Mouse (Mus musculus): ENCODE results near the gene Dnm3. TPM values are rescaled to one million over a fixed set of nuclear protein-coding genes. Genes with fewer than 3 reads are reported as not detected.

Gene Dnm3
- polyA plus RNA-seq, 2 experiments from 2014 or later, result 1.3 to 2.6 TPM

DNA sequence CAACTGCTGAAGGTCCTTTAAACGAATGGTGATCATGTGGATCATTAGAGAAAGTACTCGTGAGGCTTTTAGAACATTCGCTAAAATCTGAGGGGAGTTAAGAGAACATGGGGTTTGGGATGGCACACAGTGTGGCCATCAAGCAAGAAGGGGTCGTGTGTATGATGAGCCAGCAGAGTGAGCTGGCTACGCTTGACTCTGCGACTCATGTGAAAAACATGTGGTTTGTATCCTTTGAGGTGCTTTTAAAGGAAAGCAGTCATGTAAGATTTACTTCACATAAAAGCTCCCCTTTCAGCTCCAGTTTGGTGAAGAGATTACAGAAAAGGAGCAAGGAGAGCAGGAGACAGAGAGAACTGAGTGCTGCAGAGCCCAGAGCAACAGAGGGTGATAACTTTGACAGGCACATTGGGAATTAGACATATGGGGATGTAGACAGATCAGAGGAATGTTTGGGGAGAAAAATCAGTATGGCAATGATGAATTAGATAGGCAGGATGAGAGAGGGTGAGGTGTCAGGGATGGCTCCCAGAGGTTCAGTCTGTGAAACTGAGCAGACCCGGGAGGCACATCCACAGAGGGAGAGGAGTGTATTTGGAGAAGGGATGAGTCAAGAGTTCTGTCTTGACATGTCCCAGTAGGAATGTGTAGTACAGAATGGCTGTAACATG lies 234.7 kb downstream of the Dnm3 start:
- no peak for ATAC-seq

DNA sequence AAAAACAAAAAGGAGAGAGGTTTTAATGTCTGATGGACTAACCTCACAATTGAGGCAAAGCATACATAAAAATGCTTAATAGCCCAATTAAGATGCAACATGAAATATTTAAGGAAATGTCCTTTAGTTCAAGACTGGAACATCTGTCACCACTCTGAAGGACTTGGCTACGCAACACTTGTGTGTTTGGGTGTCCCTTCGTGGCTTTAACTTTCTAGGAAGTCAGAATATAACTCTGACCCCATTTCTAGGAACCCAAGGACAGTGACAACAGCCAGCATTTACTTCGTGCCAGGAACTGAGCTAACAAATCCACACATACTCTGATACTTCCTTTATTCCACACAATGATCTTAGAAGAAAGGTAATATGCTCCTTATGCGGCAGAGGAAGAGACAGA lies 237.1 kb downstream of the Dnm3 start:
- ATAC-seq, result no peak

DNA sequence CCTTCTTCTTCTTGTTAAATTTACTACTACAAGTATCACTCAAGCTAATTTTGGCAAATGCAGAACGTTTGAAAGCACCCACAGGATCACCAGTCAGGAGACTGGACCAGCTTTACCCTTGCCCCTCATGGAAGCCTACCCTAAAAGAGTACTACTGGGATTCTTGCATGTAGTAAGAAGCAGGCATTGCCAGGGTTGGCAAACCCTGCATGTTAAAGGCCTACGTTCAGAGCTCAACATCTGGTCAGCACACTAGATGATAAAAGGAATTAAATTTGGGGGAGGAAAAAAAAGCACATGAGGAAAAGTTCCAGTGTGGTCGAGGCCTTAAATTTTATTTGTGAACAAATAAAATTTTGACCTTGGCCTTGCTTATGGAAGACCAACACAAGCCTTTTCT lies 239.2 kb downstream of the Dnm3 start:
- no peak for ATAC-seq

DNA sequence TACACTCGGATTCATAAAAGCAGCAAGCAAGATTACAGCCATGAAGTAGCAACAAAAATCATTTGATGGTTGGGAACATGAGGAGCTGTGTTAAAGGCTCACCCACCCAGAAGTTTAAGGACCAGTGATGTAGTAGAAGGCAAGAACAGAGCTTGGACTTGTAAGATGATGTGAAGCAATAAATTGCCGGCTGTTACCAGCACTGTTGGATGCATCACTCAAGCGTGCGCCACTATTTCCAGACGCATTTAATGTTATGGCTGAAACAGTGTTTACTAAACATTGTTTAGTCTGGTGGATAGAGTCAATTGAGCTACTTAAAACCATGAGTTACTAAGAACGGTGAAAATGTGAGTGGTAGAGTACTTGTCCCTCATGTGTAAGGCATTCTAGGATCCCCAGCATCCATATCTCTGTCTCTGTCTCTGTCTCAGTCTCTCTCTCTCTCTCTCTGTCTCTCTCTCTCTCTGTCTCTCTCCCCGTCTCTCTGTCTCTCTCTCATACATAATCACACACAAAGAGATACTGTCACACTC lies 241.1 kb downstream of the Dnm3 start:
- no peak for ATAC-seq

DNA sequence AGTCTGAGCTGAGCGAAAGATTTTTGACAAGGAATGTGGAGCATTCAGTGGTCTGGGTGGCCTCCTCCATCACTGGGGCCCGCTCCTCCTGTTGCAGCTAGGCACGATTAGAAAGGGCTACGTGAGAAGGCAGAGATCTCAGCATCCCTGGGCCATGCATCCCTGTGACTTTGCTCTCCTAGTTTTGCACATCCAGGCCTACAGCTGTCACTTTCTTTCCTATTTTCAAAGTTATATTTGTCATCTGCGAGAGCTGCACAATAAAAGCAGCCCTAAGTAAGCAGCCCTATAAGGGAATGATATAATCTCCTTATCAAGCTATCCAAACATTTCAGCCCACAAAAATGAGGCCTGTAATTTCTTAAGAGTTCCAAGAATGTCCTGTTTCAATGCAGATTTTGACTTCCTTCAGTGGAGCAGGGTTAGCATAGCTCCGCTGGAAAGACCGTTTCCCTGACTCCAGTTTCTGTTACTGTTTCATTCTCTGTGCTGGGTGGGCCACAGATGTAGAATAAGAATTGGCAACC lies 252.2 kb downstream of the Dnm3 start:
- no peak for ATAC-seq

DNA sequence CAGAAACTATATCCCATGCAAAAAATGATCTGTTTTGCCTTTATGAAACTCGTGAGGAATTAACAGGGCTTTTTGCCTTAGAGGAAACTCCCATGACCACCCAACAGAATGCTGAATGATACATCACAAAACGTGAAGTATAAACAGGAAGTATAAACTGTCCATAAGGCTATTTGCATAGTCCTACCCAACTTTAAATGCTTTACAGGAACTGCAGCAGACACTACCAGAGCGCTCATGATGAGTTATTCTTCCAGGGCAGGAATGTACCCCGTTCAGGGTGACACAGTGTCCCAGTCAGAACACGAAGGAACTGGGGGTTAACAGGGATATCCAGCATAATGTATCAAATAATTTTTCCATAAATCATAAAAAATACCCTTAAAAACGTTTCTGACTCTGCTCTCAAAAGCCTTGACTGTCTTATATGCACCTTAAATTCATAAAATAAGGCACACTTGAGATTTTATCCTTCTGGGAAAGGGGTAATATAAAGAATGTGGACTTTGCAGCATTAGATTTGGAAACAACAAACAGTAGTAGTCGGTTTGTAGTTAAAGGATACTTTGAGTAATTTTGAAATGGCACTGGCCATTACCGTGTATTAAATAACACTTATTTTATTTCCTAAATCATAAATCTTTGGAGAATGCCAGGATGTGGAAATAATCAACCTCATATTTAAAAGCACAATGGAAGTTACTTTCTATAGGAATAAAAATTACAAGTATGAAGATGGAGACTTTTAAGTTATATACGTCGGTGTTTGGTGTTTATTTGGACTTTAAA lies 252.8 kb downstream of the Dnm3 start:
- no peak for ATAC-seq

DNA sequence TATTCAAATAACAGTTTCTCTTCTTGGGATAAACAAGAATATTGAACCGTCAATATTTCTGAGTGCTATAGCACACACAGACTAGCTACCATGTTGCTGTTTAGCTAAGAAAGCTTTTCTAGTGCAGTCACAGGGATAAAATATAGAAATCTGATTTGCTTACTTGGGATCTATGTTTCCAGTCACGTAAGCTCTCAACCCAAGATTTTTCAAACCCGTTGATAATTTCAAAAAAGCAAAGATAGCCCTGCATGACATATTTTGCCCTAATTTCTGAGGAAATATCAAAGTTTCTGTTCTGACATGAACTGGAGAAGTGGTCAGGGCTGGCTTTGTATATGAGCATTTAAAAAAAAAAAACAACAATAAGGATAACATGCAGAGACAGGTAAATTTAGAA lies 253.8 kb downstream of the Dnm3 start:
- ATAC-seq, result no peak

DNA sequence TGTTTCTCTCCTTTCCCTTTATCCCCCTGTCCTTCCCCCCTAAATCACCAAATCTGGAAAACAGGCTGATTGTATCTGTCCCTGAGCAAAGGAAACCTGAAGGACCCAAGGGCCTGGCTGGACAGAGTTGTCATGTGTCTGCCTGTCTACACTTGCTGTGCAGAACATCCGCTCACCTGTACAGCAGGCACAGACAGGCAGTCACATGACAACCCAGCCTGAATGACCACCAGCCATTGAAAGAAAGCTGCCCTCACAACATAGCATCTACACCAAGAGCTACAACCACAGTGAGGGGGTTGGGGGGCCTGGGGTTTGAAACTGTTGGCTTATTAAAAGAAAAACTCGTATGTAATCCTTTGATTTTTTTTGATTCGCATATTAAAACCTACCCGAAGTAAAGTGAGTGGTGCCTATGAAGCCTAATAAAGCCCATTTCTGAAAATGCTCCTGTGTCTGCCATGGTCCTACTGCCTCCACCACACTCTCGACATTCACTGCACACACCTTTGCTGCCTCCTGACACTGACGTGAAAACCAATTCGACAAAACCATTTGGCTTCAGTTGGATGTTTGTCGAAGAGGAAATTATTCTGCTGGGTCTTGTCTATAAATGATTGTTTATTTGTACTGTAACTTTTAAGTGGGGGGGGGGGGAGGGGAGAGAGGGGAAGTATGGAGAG lies 254.4 kb downstream of the Dnm3 start:
- no peak for ATAC-seq

DNA sequence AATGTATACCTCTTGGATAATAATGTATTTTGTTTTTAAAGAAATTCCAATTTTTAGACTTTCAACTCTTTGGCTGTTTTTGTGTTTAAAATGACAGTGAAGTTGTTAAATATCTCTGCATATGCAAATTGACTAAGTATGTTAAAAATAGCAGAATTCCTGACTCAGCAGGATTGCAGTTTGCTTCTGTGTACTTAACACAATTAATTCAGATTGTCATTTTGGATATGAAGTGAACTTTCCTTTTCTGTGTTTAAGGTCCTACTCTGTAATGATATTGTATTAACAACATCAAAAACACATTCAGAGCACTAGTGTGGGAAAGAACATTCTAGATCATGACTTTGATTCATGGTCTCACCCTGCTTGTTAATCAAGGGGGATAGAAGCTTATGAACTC lies 255.5 kb downstream of the Dnm3 start:
- no peak for ATAC-seq

DNA sequence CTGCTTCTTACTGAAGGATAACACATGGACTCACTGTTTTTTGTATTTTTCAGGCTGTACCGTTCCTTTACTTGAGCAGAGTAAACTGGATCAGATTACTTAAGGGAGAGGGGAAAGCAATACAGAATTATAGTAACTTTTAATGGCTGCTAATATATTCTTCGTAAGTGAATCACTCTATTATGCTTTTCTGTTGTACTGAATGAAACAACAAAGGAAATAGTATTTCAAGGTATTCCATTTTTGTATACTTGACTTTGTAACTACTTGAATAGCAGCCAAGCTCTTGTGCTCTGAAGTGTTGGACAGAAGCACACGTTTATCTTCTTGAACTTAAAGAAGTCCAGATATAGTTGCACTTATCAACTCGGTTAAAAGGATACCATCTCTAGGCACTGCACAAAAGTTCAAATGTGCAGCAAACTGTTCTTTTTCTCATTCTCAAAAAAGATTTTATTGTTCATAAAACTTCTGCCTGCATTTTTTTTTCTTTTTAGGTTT lies 256.0 kb downstream of the Dnm3 start:
- ATAC-seq, result no peak

DNA sequence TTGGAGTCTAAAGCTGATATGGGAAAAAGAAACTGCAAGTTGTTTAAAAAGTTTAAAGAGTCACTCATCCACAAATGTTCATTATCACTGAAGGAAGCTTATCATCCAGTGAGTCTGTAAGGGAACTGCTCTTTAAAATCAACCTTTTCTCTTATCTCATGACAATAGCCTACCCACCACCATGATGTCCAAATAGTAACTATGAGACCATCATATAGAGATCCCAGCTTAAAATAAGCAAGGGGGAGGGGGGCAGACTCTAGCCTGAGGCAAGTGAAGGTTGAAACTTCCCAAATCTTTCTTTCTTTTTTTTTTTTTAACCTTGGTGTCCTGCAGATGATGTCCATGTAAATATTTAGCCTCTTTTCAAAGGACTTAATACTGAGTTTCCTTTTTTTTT lies 256.9 kb downstream of the Dnm3 start:
- ATAC-seq, result no peak

DNA sequence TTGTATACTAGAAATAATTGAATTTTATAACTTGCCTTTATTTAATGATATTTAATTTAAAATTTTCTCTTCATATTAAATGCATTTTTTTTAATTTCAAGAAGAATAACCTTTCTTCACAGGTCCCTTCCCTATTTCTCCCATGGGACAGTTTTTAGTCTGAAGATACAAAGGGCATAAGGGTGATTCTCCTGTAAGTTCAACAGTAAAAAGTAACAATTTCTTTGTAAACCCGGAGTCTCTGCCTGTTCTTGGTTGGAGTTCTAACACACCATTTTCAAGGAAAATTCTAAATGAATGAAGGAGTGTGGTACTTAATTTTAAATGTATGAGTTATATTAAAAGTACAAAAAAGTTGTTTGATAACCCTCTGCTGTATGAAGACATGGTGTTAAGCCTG lies 258.1 kb downstream of the Dnm3 start:
- no peak for ATAC-seq

DNA sequence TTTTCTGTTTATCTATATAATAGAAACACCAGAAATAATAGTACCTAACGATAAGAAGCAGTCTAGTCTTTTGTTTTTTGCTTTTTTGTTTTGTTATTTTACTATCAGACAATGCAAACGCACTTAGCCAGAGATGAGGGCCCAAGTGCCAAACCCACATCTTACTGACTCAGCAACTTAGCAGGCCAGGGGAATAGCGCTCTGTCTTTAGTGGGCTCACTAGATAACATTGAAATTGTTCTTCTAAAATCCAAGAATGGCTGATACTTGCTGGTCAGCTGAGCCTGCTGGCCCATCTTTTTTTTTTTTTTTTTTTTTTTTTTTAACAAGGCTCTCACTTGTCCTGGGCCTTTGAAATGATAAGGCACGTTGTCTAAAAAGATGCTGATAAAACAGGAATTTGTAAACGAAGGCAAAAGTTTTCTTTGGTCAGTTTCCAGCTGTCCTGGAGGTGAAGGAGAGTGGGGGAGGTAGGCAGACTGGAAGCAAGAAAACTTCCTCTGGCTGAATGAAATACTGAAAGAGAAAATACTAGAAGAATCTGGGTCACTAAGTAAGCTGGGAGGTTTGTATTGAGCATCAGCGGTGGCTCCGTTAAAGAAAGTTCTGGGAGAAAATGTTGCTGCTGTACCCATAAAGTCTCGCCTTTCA lies 259.2 kb downstream of the Dnm3 start:
- ATAC-seq, result no peak

DNA sequence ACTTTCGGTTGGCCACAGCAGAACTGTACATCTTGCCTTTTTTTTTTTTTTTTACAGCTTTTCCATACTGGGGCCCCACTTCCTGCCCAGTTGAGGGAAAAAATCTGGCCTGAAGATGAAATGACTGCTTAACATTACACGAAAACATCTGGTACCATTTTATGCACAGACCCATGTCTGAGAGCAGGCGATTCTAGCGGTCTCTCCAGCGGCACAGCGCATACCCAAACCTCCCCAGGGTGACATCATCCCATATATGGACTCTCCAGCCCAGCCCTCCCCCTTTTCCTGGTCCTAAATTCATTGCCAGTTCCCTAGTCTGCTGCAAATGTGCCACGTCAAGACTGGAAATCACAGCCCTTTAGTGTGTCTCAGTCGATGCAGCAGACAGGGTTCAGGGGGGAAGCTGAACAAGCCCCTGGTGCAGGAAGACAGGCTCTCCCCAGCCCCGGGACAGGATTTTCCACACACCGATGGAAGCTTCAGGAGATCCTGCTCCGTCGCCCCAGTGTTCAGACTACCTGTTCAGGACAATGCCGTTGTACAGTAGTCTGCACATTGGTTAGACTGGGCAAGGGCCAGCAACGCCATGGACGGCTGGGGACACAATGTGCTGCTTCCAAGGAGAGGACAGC lies 260.4 kb downstream of the Dnm3 start:
- no peak for ATAC-seq

DNA sequence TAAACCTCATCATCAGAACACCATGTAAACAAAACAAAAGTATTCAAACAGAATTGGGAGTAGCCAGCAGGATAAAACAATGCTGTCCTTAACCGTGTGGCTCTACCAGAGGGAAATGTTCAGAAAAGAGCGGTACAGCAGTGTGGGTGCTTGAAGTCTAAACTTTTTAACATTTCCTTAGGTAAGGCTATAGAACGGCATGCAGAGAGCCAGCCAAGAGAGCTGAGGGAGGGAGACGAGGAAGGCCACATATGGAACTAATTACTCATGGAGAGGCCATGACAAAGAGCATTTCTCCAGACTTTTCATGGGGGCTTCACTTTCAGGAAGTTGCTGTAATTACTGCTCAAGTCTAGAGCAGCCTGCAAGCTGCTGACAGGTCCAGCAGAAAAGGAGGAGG lies 261.2 kb downstream of the Dnm3 start:
- no peak for ATAC-seq

DNA sequence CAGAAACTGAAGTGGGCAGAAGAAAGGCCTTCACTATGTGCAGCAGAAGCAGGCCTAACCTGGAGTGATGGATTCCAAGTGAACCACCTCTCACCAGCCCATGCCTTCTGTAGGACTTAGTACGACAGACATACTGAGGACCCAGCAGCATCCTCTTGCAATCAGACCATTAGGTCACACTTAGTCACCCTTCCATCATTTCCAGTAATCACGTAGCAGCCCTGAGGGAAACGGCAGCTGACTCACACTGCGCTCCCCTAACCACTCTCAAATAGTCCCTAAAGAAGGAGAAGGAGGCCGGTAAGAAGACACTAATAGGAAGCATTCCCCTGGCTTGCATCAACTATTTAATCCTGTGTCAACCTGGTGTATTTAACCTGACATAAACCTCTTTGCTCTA lies 262.1 kb downstream of the Dnm3 start:
- no peak for ATAC-seq

DNA sequence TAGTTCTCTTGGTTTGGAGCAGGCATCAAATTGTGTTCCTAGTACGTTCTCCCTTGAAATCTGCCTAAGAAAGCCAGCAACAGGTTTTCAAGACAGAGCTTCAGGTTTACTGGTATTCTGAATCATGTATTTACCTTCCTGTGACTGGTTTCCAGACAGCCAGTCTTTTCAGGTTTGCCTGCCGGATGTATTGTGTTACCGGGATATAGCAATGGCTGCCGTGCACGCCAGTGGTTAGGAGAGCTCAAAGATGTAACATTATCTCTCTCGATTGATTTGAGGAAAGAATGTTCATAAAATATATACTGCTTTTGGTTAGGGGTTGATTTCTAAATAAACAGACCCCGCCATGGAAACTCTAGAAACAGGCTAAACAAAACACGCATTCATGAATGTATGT lies 264.8 kb downstream of the Dnm3 start:
- no peak for ATAC-seq

DNA sequence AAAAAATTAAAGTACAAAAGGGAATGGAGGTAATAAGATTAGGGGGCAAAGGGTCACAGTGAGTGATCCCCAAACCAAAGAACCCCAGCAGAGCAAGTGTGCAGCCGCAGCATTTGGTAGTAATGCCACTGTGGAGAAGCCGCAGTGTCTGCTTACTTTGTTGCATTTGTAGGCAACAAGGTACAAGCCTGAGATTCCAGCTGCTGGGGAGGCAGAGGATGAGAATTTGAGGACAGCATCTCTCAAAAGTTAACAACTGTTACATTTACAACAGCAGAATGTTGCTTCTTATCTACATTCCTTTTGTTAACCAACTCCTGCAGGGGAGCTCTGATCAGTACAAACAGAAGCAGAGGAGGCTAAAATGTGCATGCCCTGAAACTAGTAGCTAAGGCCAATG lies 267.3 kb downstream of the Dnm3 start:
- no peak for ATAC-seq

DNA sequence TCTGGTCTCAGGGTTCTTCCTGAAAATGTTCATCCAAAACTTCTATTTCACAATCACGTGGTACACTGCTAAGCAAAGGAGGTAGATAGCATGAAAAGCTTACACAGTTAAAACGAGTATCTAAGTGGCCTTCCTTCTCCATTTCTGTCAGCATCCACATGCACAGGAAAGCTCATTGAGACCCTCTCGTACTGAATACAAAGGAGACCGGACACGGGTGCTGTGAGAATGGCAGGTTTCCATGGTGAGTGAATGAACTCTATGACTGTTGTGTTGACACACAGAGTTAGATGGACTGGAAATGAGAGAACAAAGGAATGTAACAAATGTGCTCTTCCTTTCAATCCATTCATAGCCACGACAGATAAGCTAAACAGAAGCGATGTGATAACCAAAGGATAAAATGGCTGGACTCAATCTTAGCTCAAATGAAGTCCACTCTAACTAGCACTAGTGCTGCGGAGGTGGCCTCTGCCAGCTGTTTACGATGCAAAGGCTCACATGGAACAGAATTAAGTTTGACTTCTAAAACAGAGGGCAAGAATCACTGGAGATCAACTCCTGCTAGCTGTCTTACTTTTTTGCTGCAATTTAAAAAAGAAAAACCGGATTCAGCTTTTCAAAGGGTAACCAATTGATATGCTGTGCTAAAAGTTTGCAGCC lies 268.2 kb downstream of the Dnm3 start:
- ATAC-seq, result no peak

DNA sequence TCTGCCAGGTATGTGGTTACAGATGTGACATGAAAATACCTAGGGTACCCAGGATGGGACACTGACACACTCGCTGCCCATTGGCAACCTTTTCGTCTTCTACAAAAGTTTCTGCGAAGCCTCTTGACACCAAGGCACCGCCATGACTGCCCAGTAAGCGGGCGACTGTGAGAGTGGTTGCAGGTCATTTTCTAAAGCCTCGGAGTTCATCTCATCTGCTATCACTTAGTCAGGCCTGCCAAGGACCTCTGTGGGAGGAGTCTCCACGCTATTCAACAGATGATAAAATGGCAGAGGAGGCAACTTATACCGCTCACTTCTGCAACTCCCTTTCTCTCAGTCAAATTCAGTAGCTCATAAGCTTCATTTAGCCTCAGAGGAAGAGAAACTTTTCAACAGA lies 268.8 kb downstream of the Dnm3 start:
- ATAC-seq, result no peak

DNA sequence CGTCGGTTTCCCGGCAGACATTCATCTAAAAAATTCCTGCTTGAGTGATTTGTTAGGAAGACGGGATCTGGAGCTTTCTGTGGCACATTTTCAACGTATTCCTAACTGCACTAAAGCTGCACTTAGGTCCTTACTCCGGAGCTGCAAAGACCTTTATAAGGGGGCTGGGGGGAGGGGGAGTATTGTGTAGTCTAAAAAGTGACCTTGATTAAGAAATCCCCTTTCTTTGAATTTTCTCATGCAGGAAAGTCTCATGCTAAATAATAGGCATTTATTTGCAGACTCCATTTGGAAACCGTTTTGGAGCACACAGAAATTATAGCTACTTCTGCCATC lies 270.2 kb downstream of the Dnm3 start:
- ATAC-seq, result peak; percentile 6
